In the genomic region with DNA sequence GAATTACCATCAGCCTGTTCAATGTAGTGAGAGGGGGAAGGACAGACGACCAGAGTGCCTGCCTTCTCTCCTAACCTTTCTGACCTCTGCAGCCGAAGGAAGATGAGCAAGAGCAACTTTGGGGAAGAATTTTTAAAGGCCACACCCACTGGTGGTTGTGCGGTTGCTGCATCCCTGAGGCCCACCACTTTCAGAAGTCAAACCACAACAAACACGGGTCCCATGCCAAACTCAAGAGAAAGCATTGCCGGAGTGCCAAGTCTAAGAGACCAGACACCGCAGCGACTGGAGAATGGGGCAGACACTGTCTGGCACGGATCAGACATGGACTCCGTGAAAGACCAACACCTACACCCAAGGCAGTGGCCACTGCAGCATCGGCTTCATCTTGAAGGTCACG, we compare ENCODE assay signal across 21 mouse cellular contexts. TPM values are rescaled to one million over a fixed set of nuclear protein-coding genes. Genes with fewer than 3 reads are reported as not detected.
DNase-seq lines count a peak whose midpoint lies in the region; ATAC-seq and TF ChIP-seq lines count a peak whose summit lies in the region.
"Had no signal": no experiment of that assay in that cellular context is flagged by ENCODE, and none has a peak within 500 bp of the region (broad histone marks: within the 10 kb centered on the region; RNA-seq: fewer than 3 reads in every experiment).

No protein-coding gene starts in this region.

- H3K4me1 ChIP-seq in liver, embryonic 12.5 days: peaks cover 72% of the 10 kb centered on the region
- no peaks in the 10 kb centered on the region for H3K4me1 ChIP-seq in hindbrain, postnatal 0 days (ENCODE audit: insufficient read depth, low read length)
- H3K4me1 ChIP-seq in midbrain, embryonic 14.5 days (ENCODE audit: control insufficient read depth, insufficient read depth, low read length): no peaks in the 10 kb centered on the region

- peaks cover 27% of the 10 kb centered on the region for H3K27me3 ChIP-seq in liver, embryonic 12.5 days (replicated peaks)
- H3K27me3 ChIP-seq in hindbrain, postnatal 0 days (ENCODE audit: insufficient read depth, low read length): no peaks in the 10 kb centered on the region
- H3K27me3 ChIP-seq in midbrain, embryonic 14.5 days (ENCODE audit: control insufficient read depth, insufficient read depth, low read length): no peaks in the 10 kb centered on the region

- peak overlapping the region; percentile 95 for H3K27ac ChIP-seq in liver, embryonic 12.5 days
- H3K27ac ChIP-seq in hindbrain, postnatal 0 days: no peak overlapping the region
- no peak overlapping the region for H3K27ac ChIP-seq in midbrain, embryonic 14.5 days (replicated peaks; ENCODE audit: low read depth, low read length)
- H3K27ac ChIP-seq: embryonic facial prominence, embryonic 13.5 days; heart, embryonic 13.5 days; layer of hippocampus, adult 2 months; lung, embryonic 15.5 days had no signal

- H3K9ac ChIP-seq in liver, embryonic 12.5 days: peak overlapping the region; percentile 61; the same call in 1 of the 2 replicates
- no peak overlapping the region for H3K9ac ChIP-seq in hindbrain, postnatal 0 days (replicated peaks; ENCODE audit: low read length)
- no peak overlapping the region for H3K9ac ChIP-seq in midbrain, embryonic 14.5 days (replicated peaks; ENCODE audit: low read length)
- H3K9ac ChIP-seq: embryonic facial prominence, embryonic 13.5 days; heart, embryonic 13.5 days; lung, embryonic 15.5 days had no signal

- H3K4me3 ChIP-seq in liver, embryonic 12.5 days: no peak overlapping the region
- H3K4me3 ChIP-seq in hindbrain, postnatal 0 days (ENCODE audit: low read length): no peak overlapping the region
- H3K4me3 ChIP-seq in midbrain, embryonic 14.5 days (replicated peaks; ENCODE audit: low read depth, low read length): no peak overlapping the region
- H3K4me3 ChIP-seq: embryonic facial prominence, embryonic 13.5 days; heart, embryonic 13.5 days; layer of hippocampus, adult 2 months; lung, embryonic 15.5 days had no signal

- no peaks in the 10 kb centered on the region for H3K36me3 ChIP-seq in liver, embryonic 12.5 days
- no peaks in the 10 kb centered on the region for H3K36me3 ChIP-seq in hindbrain, postnatal 0 days (ENCODE audit: insufficient read depth, low read length)
- H3K36me3 ChIP-seq in midbrain, embryonic 14.5 days (ENCODE audit: control insufficient read depth, insufficient read depth, low read length): no peaks in the 10 kb centered on the region
- H3K36me3 ChIP-seq: embryonic facial prominence, embryonic 13.5 days; heart, embryonic 13.5 days; lung, embryonic 15.5 days had no signal

- TF ChIP-seq CTCF in hindbrain, postnatal 0 days (IDR thresholded peaks at IDR 0.05; ENCODE audit: low read depth): no peak

- no peaks in the 10 kb centered on the region for H3K9me3 ChIP-seq in liver, embryonic 12.5 days (replicated peaks)
- no peaks in the 10 kb centered on the region for H3K9me3 ChIP-seq in hindbrain, postnatal 0 days (ENCODE audit: low read length)
- H3K9me3 ChIP-seq in midbrain, embryonic 14.5 days (ENCODE audit: control insufficient read depth, low read length): no peaks in the 10 kb centered on the region
- H3K9me3 ChIP-seq: embryonic facial prominence, embryonic 13.5 days; heart, embryonic 13.5 days; lung, embryonic 15.5 days had no signal

- no peak for ATAC-seq in liver, embryonic 12.5 days
- peak; percentile 51 for ATAC-seq in megakaryocyte-erythroid progenitor cell, adult 5-6 weeks (replicated peaks; ENCODE audit: low FRiP score, low TSS enrichment, poor library complexity, severe bottlenecking)
- no peak for ATAC-seq in hindbrain, postnatal 0 days
- no peak for ATAC-seq in midbrain, embryonic 14.5 days (ENCODE audit: low FRiP score, low TSS enrichment)
- ATAC-seq: CD4-positive, CD25-positive, alpha-beta regulatory T cell, adult 4 months; inflammation-experienced regulatory T-cells, adult 6 months; midbrain, embryonic 16.5 days had no signal

- DNase-seq in CD4-positive helper T cell, adult 2 months (ENCODE audit: low read depth, low spot score): peak; percentile 51
- DNase-seq in T-cell, adult 2 months (ENCODE audit: low spot score): peak; percentile 19
- no peak for DNase-seq in embryo, embryonic 10.5 days (ENCODE audit: low spot score)
- no peak for DNase-seq in right cerebral cortex, postnatal 25 days
- DNase-seq in hindbrain, postnatal 0 days (ENCODE audit: low spot score): no peak
- DNase-seq in midbrain, embryonic 14.5 days: no peak
- DNase-seq: adrenal gland, postnatal 10 days; cerebellum, adult 18-20 months; heart, postnatal 36 days had no signal

- 35% methylated on average over 11 of the region's 11 CpGs for WGBS in liver, embryonic 12.5 days (ENCODE audit: insufficient replicate concordance)
- WGBS in hindbrain, postnatal 0 days: 79% methylated on average over 11 of the region's 11 CpGs
- 79% methylated on average over 11 of the region's 11 CpGs for WGBS in midbrain, embryonic 14.5 days

- H3K4me2 ChIP-seq in liver, embryonic 12.5 days: peak overlapping the region; percentile 35
- no peak overlapping the region for H3K4me2 ChIP-seq in hindbrain, postnatal 0 days (ENCODE audit: low read depth, low read length)
- no peak overlapping the region for H3K4me2 ChIP-seq in midbrain, embryonic 14.5 days (ENCODE audit: low read length)
- H3K4me2 ChIP-seq: embryonic facial prominence, embryonic 13.5 days; heart, embryonic 13.5 days; lung, embryonic 15.5 days had no signal

RNA-seq across cellular contexts. Expression of a gene that starts 3.0 kb away (rescaled TPM):
- polyA plus RNA-seq in liver, embryonic 12.5 days (2016; fragmentation: Nextera tagmentation; extraction: Ambion mirVana): 2.4 and 3.2 TPM in 2 replicates
- not detected in 2 replicates for total RNA-seq in megakaryocyte-erythroid progenitor cell, adult 5-6 weeks (2014; fragmentation: Nextera tagmentation)
- not detected in 2 replicates for total RNA-seq in megakaryocyte-erythroid progenitor cell, adult 5-6 weeks (2017)
- total RNA-seq in hindbrain, postnatal 0 days (2014; rRNA removed): 0.10 and 0.75 TPM in 2 replicates
- polyA plus RNA-seq in hindbrain, postnatal 0 days (2015; fragmentation: Nextera tagmentation; extraction: Ambion mirVana): 0.19 and 0.71 TPM in 2 replicates
- polyA plus RNA-seq in midbrain, embryonic 14.5 days (2014; fragmentation: Nextera tagmentation; extraction: Ambion mirVana): 0.16 and 0.24 TPM in 2 replicates
- total RNA-seq: gastrocnemius, postnatal 4 days; layer of hippocampus, adult 2 months; left cerebral cortex, adult 18-20 months had no signal
- polyA plus RNA-seq: cortical plate, adult 2 months had no signal

RNA-seq across cellular contexts. Expression of a gene that starts 8.6 kb away (rescaled TPM):
- 49.0 and 51.6 TPM in 2 replicates for polyA plus RNA-seq in liver, embryonic 12.5 days (2016; fragmentation: Nextera tagmentation; extraction: Ambion mirVana)
- 31.9 and 56.8 TPM in 2 replicates for total RNA-seq in megakaryocyte-erythroid progenitor cell, adult 5-6 weeks (2014; fragmentation: Nextera tagmentation)
- 18.3 and 54.6 TPM in 2 replicates for total RNA-seq in megakaryocyte-erythroid progenitor cell, adult 5-6 weeks (2017)
- 44.9 and 56.5 TPM in 2 replicates for total RNA-seq in hindbrain, postnatal 0 days (2014; rRNA removed)
- 77.1 and 87.8 TPM in 2 replicates for polyA plus RNA-seq in hindbrain, postnatal 0 days (2015; fragmentation: Nextera tagmentation; extraction: Ambion mirVana)
- polyA plus RNA-seq in midbrain, embryonic 14.5 days (2014; fragmentation: Nextera tagmentation; extraction: Ambion mirVana): 85.2 and 90.2 TPM in 2 replicates

RNA-seq across cellular contexts. Expression of a gene that starts 18.9 kb away (rescaled TPM):
- polyA plus RNA-seq in liver, embryonic 12.5 days (2016; fragmentation: Nextera tagmentation; extraction: Ambion mirVana): 528 and 553 TPM in 2 replicates
- 13.7 and 18.5 TPM in 2 replicates for total RNA-seq in megakaryocyte-erythroid progenitor cell, adult 5-6 weeks (2014; fragmentation: Nextera tagmentation)
- total RNA-seq in megakaryocyte-erythroid progenitor cell, adult 5-6 weeks (2017): 25.9 and 29.0 TPM in 2 replicates
- total RNA-seq in hindbrain, postnatal 0 days (2014; rRNA removed): 31.5 and 37.2 TPM in 2 replicates
- polyA plus RNA-seq in hindbrain, postnatal 0 days (2015; fragmentation: Nextera tagmentation; extraction: Ambion mirVana): 37.3 and 38.3 TPM in 2 replicates
- 18.9 and 20.9 TPM in 2 replicates for polyA plus RNA-seq in midbrain, embryonic 14.5 days (2014; fragmentation: Nextera tagmentation; extraction: Ambion mirVana)

RNA-seq across cellular contexts. Expression of a gene that starts 57.9 kb away (rescaled TPM):
- polyA plus RNA-seq in liver, embryonic 12.5 days (2016; fragmentation: Nextera tagmentation; extraction: Ambion mirVana): 15.5 and 18.5 TPM in 2 replicates
- total RNA-seq in megakaryocyte-erythroid progenitor cell, adult 5-6 weeks (2014; fragmentation: Nextera tagmentation): 15.5 and 16.1 TPM in 2 replicates
- 2.4 and 4.8 TPM in 2 replicates for total RNA-seq in megakaryocyte-erythroid progenitor cell, adult 5-6 weeks (2017)
- total RNA-seq in hindbrain, postnatal 0 days (2014; rRNA removed): 7.3 and 8.8 TPM in 2 replicates
- 11.9 and 14.4 TPM in 2 replicates for polyA plus RNA-seq in hindbrain, postnatal 0 days (2015; fragmentation: Nextera tagmentation; extraction: Ambion mirVana)
- 12.3 and 17.2 TPM in 2 replicates for polyA plus RNA-seq in midbrain, embryonic 14.5 days (2014; fragmentation: Nextera tagmentation; extraction: Ambion mirVana)

Comparison
In these comparisons a context has a peak if more than half of its experiments do, and no peak if none do; other contexts are left out.
1. DNase-seq: peak in CD4-positive helper T cell, adult 2 months (single experiment) and T-cell, adult 2 months (single experiment); none in embryo, embryonic 10.5 days (single experiment), right cerebral cortex, postnatal 25 days (single experiment), hindbrain, postnatal 0 days (single experiment) and midbrain, embryonic 14.5 days (single experiment).
2. RNA of a gene that starts 18.9 kb away (polyA plus RNA-seq): 528 to 553 TPM in liver, embryonic 12.5 days; 37.3 to 38.3 TPM in hindbrain, postnatal 0 days and 18.9 to 20.9 TPM in midbrain, embryonic 14.5 days; every median in the first group is over 10 times any median in the second.